Mouse (Mus musculus) thymus, adult 2 months (tissue): ENCODE results near the gene Wdr89.

Source experiments
- CTCF ChIP-seq: fragments of 200-500 bp; IDR thresholded peaks from 2 replicates; pipeline ENCODE4 v1.5.1; 2012; ENCODE audit warnings: mild to moderate bottlenecking, control low read depth, low read length, moderate library complexity, borderline replicate concordance; ENCODE audit not compliant: control insufficient read depth, poor library complexity, insufficient read depth; ENCODE audit errors: extremely low read depth
- POLR2A ChIP-seq: fragments of 200-500 bp; IDR thresholded peaks from 2 replicates; pipeline ENCODE4 v1.6.1; 2012; ENCODE audit warnings: mild to moderate bottlenecking, low read length, control low read depth, moderate library complexity; ENCODE audit not compliant: control insufficient read depth, poor library complexity, insufficient read depth; ENCODE audit errors: extremely low read depth

DNA sequence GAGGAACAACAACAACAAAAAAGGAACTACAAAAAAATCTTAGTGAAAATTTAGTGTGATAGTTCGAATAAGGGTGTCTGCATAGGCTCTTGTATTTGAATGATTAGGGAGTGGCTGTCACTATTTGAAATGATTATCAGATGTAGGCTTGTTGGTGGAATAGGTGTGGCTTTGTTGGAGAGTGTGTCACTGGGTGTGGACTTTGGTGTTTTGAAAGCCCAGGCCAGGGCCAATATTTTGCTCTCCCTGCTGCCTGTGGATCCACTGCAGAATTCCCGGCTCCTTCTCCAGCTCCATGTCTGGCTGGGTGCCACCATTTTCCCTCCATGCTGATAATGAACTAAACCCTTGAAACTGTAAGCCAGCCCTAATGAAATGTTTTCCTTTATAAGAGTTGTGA, 40.2 kb upstream of the Wdr89 start:
- TF ChIP-seq CTCF (no peak), POLR2A (no peak)
